Mouse (Mus musculus): Measurements from ENCODE around the gene Zfp512. TPM values are rescaled to one million over a fixed set of nuclear protein-coding genes. Genes with fewer than 3 reads are reported as not detected.

The Zfp512 gene
- 22.9 TPM for polyA plus RNA-seq (2014; fragmentation: Illumina TruSeq; extraction: RNeasy Lipid Tissue Mini Kit (QIAGEN cat#74804); ENCODE audit: low read depth, low replicate concordance)

DNA sequence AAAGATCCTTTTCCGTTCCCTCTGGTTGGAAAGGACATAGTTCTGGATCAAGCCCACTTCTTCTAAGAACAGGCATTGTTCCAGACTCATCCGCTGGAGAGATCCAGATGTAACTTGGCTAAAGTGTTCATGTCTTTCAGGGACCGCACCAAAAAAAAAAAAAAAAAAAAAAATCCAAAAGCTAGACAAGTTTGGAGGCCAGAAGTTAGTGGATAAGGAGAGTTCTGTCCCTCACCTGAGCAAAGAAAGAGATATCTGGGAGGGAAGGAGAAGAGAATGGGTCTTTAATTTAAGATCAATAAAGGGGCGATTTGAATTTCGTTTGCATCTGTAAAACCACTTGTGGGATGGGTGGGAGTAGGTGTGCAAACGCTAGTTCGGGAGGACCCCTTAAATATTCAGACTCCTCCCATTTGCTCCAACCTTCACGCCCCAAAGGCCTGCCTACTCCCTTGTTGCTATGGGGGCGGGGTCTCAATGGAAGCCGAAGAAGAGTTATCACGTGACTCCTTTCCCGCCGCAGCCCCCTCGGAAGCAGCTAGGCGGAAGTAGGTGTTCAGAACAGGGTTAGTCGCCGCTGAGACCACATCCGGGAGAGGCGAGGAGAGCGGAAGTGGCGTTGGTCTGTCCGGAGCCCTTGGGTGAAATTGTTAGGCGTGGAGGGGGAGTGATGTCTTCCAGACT is at the start of gene Zfp512:
TSS of gene Zfp512 (plus strand) at position 554 of the 684 bp plus-strand sequence.

GRCm38 (mm10) chr5:31485440-31485839 is 33.2 kb downstream of the Zfp512 start, which contains the start of gene 4930548H24Rik:
4930548H24Rik (plus strand) TSS chr5:31485740.

GRCm38 (mm10) chr5:31494513-31495297 is 42.5 kb downstream of the Zfp512 start, which contains the start of gene Gpn1:
Gpn1 (plus strand) TSS chr5:31494741.

GRCm38 (mm10) chr5:31526354-31527116 is 74.3 kb downstream of the Zfp512 start, which contains the start of gene Slc4a1ap:
Slc4a1ap (plus strand) TSS chr5:31526995.

DNA sequence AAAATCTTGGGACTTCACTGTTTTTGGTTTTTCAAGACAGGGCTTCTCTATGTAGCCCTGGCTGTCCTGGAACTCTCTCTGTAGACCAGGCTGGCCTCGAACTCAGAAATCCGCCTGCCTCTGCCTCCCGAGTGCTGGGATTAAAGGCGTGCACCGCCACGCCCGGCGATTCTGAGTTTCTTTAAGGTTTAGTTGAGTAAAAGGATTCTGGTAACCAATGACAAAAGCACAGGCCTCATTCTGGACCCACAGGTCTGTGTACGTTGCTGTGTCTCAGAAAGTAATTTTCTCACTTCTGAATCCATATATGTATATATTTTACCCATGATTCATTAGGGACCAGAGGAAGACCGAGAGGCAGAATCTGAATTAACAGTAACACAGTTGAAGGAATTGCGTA is 75.5 kb downstream of the Zfp512 start, which contains the start of gene Supt7l:
TSS of gene Supt7l (minus strand) at position 101 of the 400 bp plus-strand sequence.

Other genes with a start within 250 kb of the Zfp512 start
- gene Ppm1g, start 231.7 kb upstream of the Zfp512 start, polyA plus RNA-seq (2014; fragmentation: Illumina TruSeq; extraction: RNeasy Lipid Tissue Mini Kit (QIAGEN cat#74804); ENCODE audit: low read depth, low replicate concordance), result 74.3 TPM
- 83.1 TPM for gene Nrbp1, start 211.6 kb upstream of the Zfp512 start, polyA plus RNA-seq (2014; fragmentation: Illumina TruSeq; extraction: RNeasy Lipid Tissue Mini Kit (QIAGEN cat#74804); ENCODE audit: low read depth, low replicate concordance)
- not detected for gene Gm9970, start 211.2 kb upstream of the Zfp512 start, polyA plus RNA-seq (2014; fragmentation: Illumina TruSeq; extraction: RNeasy Lipid Tissue Mini Kit (QIAGEN cat#74804); ENCODE audit: low read depth, low replicate concordance)
- 18.2 TPM for gene Krtcap3, start 200.7 kb upstream of the Zfp512 start, polyA plus RNA-seq (2014; fragmentation: Illumina TruSeq; extraction: RNeasy Lipid Tissue Mini Kit (QIAGEN cat#74804); ENCODE audit: low read depth, low replicate concordance)
- 45.4 TPM for gene Ift172, start 161.3 kb upstream of the Zfp512 start, polyA plus RNA-seq (2014; fragmentation: Illumina TruSeq; extraction: RNeasy Lipid Tissue Mini Kit (QIAGEN cat#74804); ENCODE audit: low read depth, low replicate concordance)
- 6.8 TPM for gene Fndc4, start 156.4 kb upstream of the Zfp512 start, polyA plus RNA-seq (2014; fragmentation: Illumina TruSeq; extraction: RNeasy Lipid Tissue Mini Kit (QIAGEN cat#74804); ENCODE audit: low read depth, low replicate concordance)
- gene Gckr, start 155.0 kb upstream of the Zfp512 start, polyA plus RNA-seq (2014; fragmentation: Illumina TruSeq; extraction: RNeasy Lipid Tissue Mini Kit (QIAGEN cat#74804); ENCODE audit: low read depth, low replicate concordance), result 0.50 TPM
- gene 4930548H24Rik, start 33.3 kb downstream of the Zfp512 start, polyA plus RNA-seq (2014; fragmentation: Illumina TruSeq; extraction: RNeasy Lipid Tissue Mini Kit (QIAGEN cat#74804); ENCODE audit: low read depth, low replicate concordance), result not detected
- gene Gpn1, start 42.3 kb downstream of the Zfp512 start, polyA plus RNA-seq (2014; fragmentation: Illumina TruSeq; extraction: RNeasy Lipid Tissue Mini Kit (QIAGEN cat#74804); ENCODE audit: low read depth, low replicate concordance), result 17.8 TPM
- 17.8 TPM for gene Slc4a1ap, start 74.6 kb downstream of the Zfp512 start, polyA plus RNA-seq (2014; fragmentation: Illumina TruSeq; extraction: RNeasy Lipid Tissue Mini Kit (QIAGEN cat#74804); ENCODE audit: low read depth, low replicate concordance)
- 14.0 TPM for gene Supt7l, start 75.4 kb downstream of the Zfp512 start, polyA plus RNA-seq (2014; fragmentation: Illumina TruSeq; extraction: RNeasy Lipid Tissue Mini Kit (QIAGEN cat#74804); ENCODE audit: low read depth, low replicate concordance)
- gene Mrpl33, start 144.5 kb downstream of the Zfp512 start, polyA plus RNA-seq (2014; fragmentation: Illumina TruSeq; extraction: RNeasy Lipid Tissue Mini Kit (QIAGEN cat#74804); ENCODE audit: low read depth, low replicate concordance), result 137 TPM
- gene Rbks, start 245.2 kb downstream of the Zfp512 start, polyA plus RNA-seq (2014; fragmentation: Illumina TruSeq; extraction: RNeasy Lipid Tissue Mini Kit (QIAGEN cat#74804); ENCODE audit: low read depth, low replicate concordance), result 14.8 TPM
- 46.8 TPM for gene Babam2, start 245.3 kb downstream of the Zfp512 start, polyA plus RNA-seq (2014; fragmentation: Illumina TruSeq; extraction: RNeasy Lipid Tissue Mini Kit (QIAGEN cat#74804); ENCODE audit: low read depth, low replicate concordance)

All from adipose tissue, adult 10 weeks (tissue).